Mouse (Mus musculus) liver, adult 2 months (tissue): ENCODE measurements around the gene Efemp2. TPM values are rescaled to one million over a fixed set of nuclear protein-coding genes. Genes with fewer than 3 reads are reported as not detected.
"Not testable (repeated sequence)": the region's sequence is repeated elsewhere in the genome, so short reads cannot be mapped to it uniquely, and the experiment has no call there.

Experiments used
- DNase-seq: peaks from one replicate; pipeline ENCODE4 v3.0.0-alpha.2; 2011; ENCODE audit warnings: low read depth, low spot score; ENCODE audit errors: extremely low read depth
- H3K27ac ChIP-seq: fragments of 200-500 bp; replicated peaks from 2 replicates; pipeline ENCODE4 v1.5.1; 2012; ENCODE audit warnings: low read depth, mild to moderate bottlenecking, control low read depth, inconsistent platforms, low read length; ENCODE audit not compliant: insufficient read depth
- H3K27me3 ChIP-seq: fragments of 200-500 bp; 2 replicates; pipeline ENCODE4 v1.6.1; 2012; ENCODE audit warnings: mild to moderate bottlenecking, moderate library complexity, low read length, inconsistent platforms; ENCODE audit not compliant: control insufficient read depth, insufficient read depth
- H3K36me3 ChIP-seq: fragments of 200-500 bp; 2 replicates; pipeline ENCODE4 v1.6.1; 2012; ENCODE audit warnings: low read length, inconsistent platforms; ENCODE audit not compliant: control insufficient read depth, insufficient read depth
- H3K4me1 ChIP-seq: fragments of 200-500 bp; 2 replicates; pipeline ENCODE4 v1.6.1; 2011; ENCODE audit warnings: low read length; ENCODE audit not compliant: control insufficient read depth, insufficient read depth
- H3K4me3 ChIP-seq: fragments of 200-500 bp; 2 replicates; pipeline ENCODE4 v1.5.1; 2011; ENCODE audit warnings: low read depth, mild to moderate bottlenecking, control low read depth, low read length, moderate library complexity; ENCODE audit not compliant: insufficient read depth
- H3K79me2 ChIP-seq: fragments of 200-500 bp; 2 replicates; pipeline ENCODE4 v1.6.1; 2012; ENCODE audit warnings: inconsistent platforms, mild to moderate bottlenecking, low read length, moderate library complexity; ENCODE audit not compliant: control insufficient read depth, insufficient read depth
- H3K9ac ChIP-seq: fragments of 200-500 bp; 2 replicates; pipeline ENCODE4 v1.6.1; 2012; ENCODE audit warnings: low read depth, mild to moderate bottlenecking, control low read depth, inconsistent platforms, low read length
- CTCF ChIP-seq: fragments of 200-500 bp; IDR thresholded peaks from 2 replicates; pipeline ENCODE4 v1.5.1; 2011; ENCODE audit warnings: low read depth, low read length, control low read depth
- POLR2A ChIP-seq: fragments of 200-500 bp; IDR thresholded peaks from 2 replicates; pipeline ENCODE4 v1.6.1; 2011; ENCODE audit warnings: low read length, control low read depth; ENCODE audit not compliant: insufficient read depth; ENCODE audit errors: extremely low read depth
- WGBS: fragments of 180-500 bp; shearing (Covaris S2); methylation state at CpG from one replicate; pipeline ENCODE4 v1.1.7; 2018; 5-methylcytosine and 5-hydroxymethylcytosine counted together
- polyA plus RNA-seq: library from polyadenylated mRNA; depleted of rRNA; stranded (reverse); fragments of >200 nt; gene quantifications from 2 replicates; pipeline ENCODE4 v1.2.3, GENCODE M21; 2012
- total RNA-seq: library from RNA; depleted of rRNA; stranded (reverse); fragments of >200 nt; gene quantifications from 2 replicates; pipeline ENCODE4 v1.2.3, GENCODE M21; 2014

The Efemp2 gene
- total and polyA plus RNA-seq, 2 experiments: 4.3 to 7.7 TPM

DNA sequence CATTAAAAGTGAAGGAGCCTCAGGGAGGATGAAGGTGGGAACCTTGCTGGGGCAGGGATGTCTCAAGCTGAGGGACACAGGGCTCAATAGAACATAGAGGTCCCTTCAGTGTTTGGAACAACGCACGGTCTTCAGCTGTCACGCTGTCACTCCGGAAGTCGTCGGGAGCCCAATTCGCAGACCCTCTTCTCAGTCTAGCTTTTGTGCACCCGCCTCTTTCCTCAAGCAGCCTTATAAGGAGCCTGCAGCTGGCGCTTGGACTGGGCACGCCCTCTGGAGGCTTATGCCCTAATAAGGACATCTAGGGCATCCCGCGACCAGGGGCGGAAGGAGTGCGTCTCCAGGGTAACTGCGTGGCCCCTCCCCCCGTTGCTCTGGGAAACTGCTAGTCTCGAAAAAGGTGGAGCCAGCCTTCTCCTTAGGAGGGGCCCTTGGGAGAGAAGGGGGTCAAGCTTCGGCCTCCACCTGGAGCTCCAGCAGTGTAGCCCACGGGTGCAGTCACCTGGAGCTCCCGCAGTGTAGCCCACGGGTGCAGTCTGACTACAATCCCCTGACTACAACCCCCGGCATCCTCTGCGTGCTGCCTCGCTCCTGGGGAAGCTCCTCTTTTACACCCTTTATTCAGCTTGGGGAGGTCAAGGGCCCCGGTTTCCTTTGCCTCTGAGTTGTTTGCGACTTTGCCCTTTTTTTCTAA, 15.3 kb downstream of the Efemp2 start:
- peak; percentile 88 for DNase-seq
- Histone ChIP-seq H3K4me1 (peaks cover 7% of the 10 kb centered on the region; the same call in 1 of the 2 replicates), H3K79me2 (peaks cover 4% of the 10 kb centered on the region; the same call in 1 of the 2 replicates), H3K27me3 (no peaks in the 10 kb centered on the region), H3K9ac (peak overlapping the region; percentile 48), H3K4me3 (peak overlapping the region; percentile 62), H3K27ac (peak overlapping the region; percentile 90), H3K36me3 (peaks cover 9% of the 10 kb centered on the region; the same call in 1 of the 2 replicates)
- WGBS: under 1% methylated on average over 26 of the region's 26 CpGs
- TF ChIP-seq POLR2A (0 out of 2 replicates have a peak, but pooled peaks have one; percentile 31), CTCF (no peak)

DNA sequence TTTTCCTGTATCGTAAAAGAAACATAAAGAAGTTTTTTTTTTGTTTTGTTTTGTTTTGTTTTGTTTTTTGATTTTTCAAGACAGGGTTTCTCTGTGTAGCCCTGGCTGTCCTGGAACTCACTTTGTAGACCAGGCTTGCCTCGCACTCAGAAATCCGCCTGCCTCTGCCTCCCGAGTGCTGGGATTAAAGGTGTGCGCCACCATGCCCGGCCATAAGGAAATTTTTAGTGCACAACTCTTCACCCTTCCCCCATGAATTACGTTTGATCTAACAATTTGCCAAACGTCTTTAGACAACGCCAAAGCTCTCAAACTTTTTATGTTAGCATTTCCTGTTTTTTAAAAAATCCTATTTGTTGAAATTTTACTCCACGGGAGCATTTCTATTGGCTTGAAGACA, 16.0 kb downstream of the Efemp2 start:
- not testable (repeated sequence) for H3K4me3 ChIP-seq, H3K4me1 ChIP-seq

DNA sequence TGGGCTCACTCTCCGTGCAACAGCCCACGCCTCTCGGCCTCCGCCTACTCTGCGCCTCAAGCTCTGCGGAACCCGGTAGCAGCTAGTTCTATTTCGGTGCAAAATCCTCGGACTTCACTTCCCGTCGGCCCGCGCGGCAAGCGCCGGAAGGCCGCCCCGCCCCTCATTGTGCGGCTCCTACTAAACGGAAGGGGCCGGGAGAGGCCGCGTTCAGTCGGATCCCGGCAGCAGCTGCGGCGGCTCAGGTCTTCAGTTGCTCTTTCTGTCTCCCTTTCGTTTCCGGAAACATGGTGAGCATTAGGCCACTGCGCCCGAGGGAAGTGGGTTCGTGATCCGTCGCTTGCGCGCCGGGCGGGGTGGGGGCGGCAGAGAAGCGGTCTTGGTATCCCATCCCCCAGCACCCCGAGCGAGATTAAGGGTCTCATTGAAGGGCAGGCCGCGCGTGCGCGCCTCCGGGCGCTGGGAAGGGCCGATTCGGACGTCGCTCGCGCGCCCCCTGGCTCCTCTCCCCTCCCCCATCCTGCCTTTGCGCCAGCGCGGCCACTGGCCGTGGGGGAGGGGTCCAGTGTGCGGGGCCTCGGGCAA, 16.7 kb downstream of the Efemp2 start, which contains the start of gene Cfl1:
Cfl1 (plus strand) TSS at position 143 of the 585 bp plus-strand sequence.
- peak within 1 kb of the TSS; percentile 75 for H3K9ac ChIP-seq
- DNase-seq: peak; percentile 89
- H3K4me3 ChIP-seq: peak within 1 kb of the TSS; percentile 73
- peaks cover 10% of the 10 kb centered on the region; the same call in 1 of the 2 replicates for H3K36me3 ChIP-seq
- WGBS: under 1% methylated on average over 62 of the region's 62 CpGs
- peaks cover 4% of the 10 kb centered on the region; the same call in 1 of the 2 replicates for H3K79me2 ChIP-seq
- H3K4me1 ChIP-seq: peaks cover 7% of the 10 kb centered on the region; the same call in 1 of the 2 replicates
- peak within 1 kb of the TSS; percentile 90 for H3K27ac ChIP-seq
- TF ChIP-seq POLR2A (peak; percentile 86), CTCF (no peak)
- H3K27me3 ChIP-seq: no peaks in the 10 kb centered on the region

More for the DNA sequence above, 16.0 kb downstream of the Efemp2 start:
- H3K27me3 ChIP-seq, H3K9ac ChIP-seq, DNase-seq, H3K79me2 ChIP-seq: not testable (repeated sequence)
- Histone ChIP-seq H3K36me3 (peaks cover 10% of the 10 kb centered on the region; the same call in 1 of the 2 replicates), H3K27ac (peak overlapping the region; percentile 90)
- WGBS: 21% methylated on average over 10 of the region's 10 CpGs

DNA sequence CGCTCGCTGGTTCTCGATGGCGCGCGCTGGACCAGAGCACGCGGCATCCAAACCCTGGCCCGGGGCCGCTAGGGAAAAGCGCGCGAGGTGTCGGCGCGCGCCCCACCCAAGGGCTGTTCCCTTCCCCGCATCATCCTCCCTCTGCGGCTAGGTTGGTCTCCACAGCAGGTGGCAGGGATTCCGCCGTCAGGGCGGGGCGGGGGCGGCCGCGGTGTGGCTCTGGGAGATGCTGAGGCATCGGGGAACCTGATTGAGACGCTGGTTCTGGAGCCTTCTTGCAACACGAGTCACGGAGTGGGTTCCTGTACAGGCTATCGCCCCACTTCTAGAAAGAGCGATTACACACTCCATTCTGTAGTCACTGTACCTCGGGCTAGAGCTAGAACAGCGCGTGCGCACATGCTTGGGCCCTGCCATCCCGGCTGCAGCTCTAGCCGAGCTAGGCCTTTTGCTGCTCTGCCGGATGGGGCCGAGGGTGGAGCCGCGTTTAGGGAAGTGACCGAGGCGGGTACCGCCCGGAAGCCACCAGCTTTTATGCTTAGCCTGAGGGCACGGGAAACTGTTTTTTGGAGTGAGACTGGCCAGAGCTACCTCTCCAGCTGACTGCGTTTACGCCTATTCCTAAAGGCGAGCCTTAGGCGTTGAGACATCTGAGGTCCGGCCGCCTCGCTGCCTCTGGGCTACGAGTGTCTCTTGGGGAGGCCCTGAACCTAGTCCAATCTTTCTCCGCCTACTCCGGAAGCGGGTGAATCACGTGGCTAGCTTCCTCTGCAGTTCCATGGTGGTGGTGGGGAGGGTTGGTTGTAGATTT, 17.3 kb downstream of the Efemp2 start:
- Histone ChIP-seq H3K9ac (peak overlapping the region; percentile 75), H3K27me3 (no peaks in the 10 kb centered on the region), H3K36me3 (peaks cover 10% of the 10 kb centered on the region; the same call in 1 of the 2 replicates), H3K4me1 (peaks cover 7% of the 10 kb centered on the region; the same call in 1 of the 2 replicates), H3K27ac (peak overlapping the region; percentile 84), H3K4me3 (peak overlapping the region; percentile 73), H3K79me2 (peaks cover 4% of the 10 kb centered on the region; the same call in 1 of the 2 replicates)
- WGBS: under 1% methylated on average over 59 of the region's 59 CpGs
- peak; percentile 83 for DNase-seq
- no peak for TF ChIP-seq CTCF
- TF ChIP-seq POLR2A: peak; percentile 62

DNA sequence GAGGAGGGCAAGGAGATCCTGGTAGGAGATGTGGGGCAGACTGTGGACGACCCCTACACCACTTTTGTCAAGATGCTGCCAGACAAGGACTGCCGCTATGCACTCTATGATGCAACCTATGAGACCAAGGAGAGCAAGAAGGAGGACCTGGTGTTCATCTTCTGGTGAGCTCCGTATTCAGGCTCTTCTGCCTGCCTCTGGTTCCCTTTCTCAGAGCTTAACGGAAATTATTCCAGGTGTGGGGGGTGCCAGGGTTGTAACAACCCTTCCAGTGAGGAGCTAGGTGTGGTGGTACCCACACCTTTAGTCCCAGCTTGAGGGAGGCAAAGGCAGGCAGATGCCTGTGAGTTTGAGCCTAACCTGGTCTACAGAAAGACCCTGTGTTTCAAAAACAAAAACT, 18.9 kb downstream of the Efemp2 start:
- H3K4me3 ChIP-seq: no peak overlapping the region
- no peak overlapping the region for H3K9ac ChIP-seq
- H3K79me2 ChIP-seq: peaks cover 4% of the 10 kb centered on the region; the same call in 1 of the 2 replicates
- peaks cover 10% of the 10 kb centered on the region; the same call in 1 of the 2 replicates for H3K36me3 ChIP-seq
- DNase-seq: no peak
- H3K4me1 ChIP-seq: peaks cover 3% of the 10 kb centered on the region; the same call in 1 of the 2 replicates
- no peak overlapping the region for H3K27ac ChIP-seq
- H3K27me3 ChIP-seq: no peaks in the 10 kb centered on the region
- 92% methylated on average over 4 of the region's 4 CpGs for WGBS
- no peak for TF ChIP-seq POLR2A
- TF ChIP-seq CTCF: no peak

DNA sequence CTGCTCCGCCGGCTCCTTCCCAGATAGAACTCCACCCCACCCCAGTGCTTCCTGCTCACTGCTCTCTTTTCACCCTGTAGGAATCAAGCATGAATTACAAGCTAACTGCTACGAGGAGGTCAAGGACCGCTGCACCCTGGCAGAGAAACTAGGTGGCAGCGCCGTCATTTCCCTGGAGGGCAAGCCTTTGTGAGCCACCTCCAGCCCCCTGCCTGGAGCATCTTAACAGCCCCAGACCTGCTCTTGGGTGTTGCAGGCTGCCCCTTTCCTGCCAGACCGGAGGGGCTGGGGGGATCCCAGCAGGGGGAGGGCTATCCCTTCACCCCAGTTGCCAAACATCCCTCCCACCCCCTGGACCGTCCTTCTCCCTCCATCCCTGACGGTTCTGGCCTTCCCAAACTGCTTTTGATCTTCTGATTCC, 19.6 kb downstream of the Efemp2 start:
- WGBS: 62% methylated on average over 9 of the region's 9 CpGs
- not testable (repeated sequence) for DNase-seq, H3K79me2 ChIP-seq, H3K27me3 ChIP-seq, H3K27ac ChIP-seq, H3K9ac ChIP-seq, H3K4me1 ChIP-seq, H3K4me3 ChIP-seq
- peaks cover 10% of the 10 kb centered on the region; the same call in 1 of the 2 replicates for H3K36me3 ChIP-seq
